7 mouse cellular contexts compared by ENCODE assay signal in genomic region chr17:24469910-24470602, GRCm38 (mm10). TPM values are rescaled to one million over a fixed set of nuclear protein-coding genes. Genes with fewer than 3 reads are reported as not detected.
DNase-seq lines count a peak whose midpoint lies in the region; ATAC-seq lines count a peak whose summit lies in the region.

TSS of gene E4f1 (minus strand) at chr17:24470313.
TSS of gene Pgp (plus strand) at chr17:24470392.

- peak within 1 kb of the TSS; percentile 97 for H3K4me2 ChIP-seq in embryonic facial prominence, embryonic 11.5 days (ENCODE audit: low read depth, low read length)
- peak within 1 kb of the TSS; percentile 100 for H3K4me2 ChIP-seq in midbrain, embryonic 13.5 days (replicated peaks)

- DNase-seq in adrenal gland, postnatal 14 days = peak; percentile 99
- DNase-seq in embryonic facial prominence, embryonic 11.5 days (ENCODE audit: low spot score) = peak; percentile 99
- DNase-seq in kidney, adult 11 months = peak; percentile 99
- DNase-seq in limb, embryonic 10.5 days (ENCODE audit: low spot score) = peak; percentile 98
- DNase-seq in spleen, adult 12 weeks (ENCODE audit: low spot score) = peak; percentile 99

- no peaks in the 10 kb centered on the region for H3K27me3 ChIP-seq in embryonic facial prominence, embryonic 11.5 days (ENCODE audit: control insufficient read depth, insufficient read depth, low read length)
- no peaks in the 10 kb centered on the region for H3K27me3 ChIP-seq in limb, embryonic 10.5 days (ENCODE audit: low read depth, poor library complexity, severe bottlenecking)
- no peaks in the 10 kb centered on the region for H3K27me3 ChIP-seq in midbrain, embryonic 13.5 days

- H3K4me1 ChIP-seq in embryonic facial prominence, embryonic 11.5 days (ENCODE audit: control insufficient read depth, insufficient read depth, low read length) = no peaks in the 10 kb centered on the region; the same call in 1 of the 2 replicates
- H3K4me1 ChIP-seq in limb, embryonic 10.5 days = peaks cover 33% of the 10 kb centered on the region
- peaks cover 38% of the 10 kb centered on the region for H3K4me1 ChIP-seq in midbrain, embryonic 13.5 days (replicated peaks)

- H3K4me3 ChIP-seq in embryonic facial prominence, embryonic 11.5 days (ENCODE audit: low read depth, low read length) = peak within 1 kb of the TSS; percentile 86
- peak within 1 kb of the TSS; percentile 88 for H3K4me3 ChIP-seq in limb, embryonic 10.5 days
- peak within 1 kb of the TSS; percentile 88 for H3K4me3 ChIP-seq in midbrain, embryonic 13.5 days (replicated peaks)

- peak within 1 kb of the TSS; percentile 88 for H3K9ac ChIP-seq in embryonic facial prominence, embryonic 11.5 days (replicated peaks; ENCODE audit: low read length)
- H3K9ac ChIP-seq in midbrain, embryonic 13.5 days (replicated peaks) = peak within 1 kb of the TSS; percentile 87

- no peaks in the 10 kb centered on the region for H3K9me3 ChIP-seq in embryonic facial prominence, embryonic 11.5 days (replicated peaks; ENCODE audit: control insufficient read depth, low read length)
- no peaks in the 10 kb centered on the region for H3K9me3 ChIP-seq in limb, embryonic 10.5 days (replicated peaks)
- H3K9me3 ChIP-seq in midbrain, embryonic 13.5 days = no peaks in the 10 kb centered on the region

- WGBS in embryonic facial prominence, embryonic 11.5 days = under 1% methylated on average over 66 of the region's 75 CpGs
- under 1% methylated on average over 68 of the region's 75 CpGs for WGBS in limb, embryonic 10.5 days
- WGBS in midbrain, embryonic 13.5 days = under 1% methylated on average over 69 of the region's 75 CpGs

- no peaks in the 10 kb centered on the region; the same call in none of the 2 replicates for H3K36me3 ChIP-seq in embryonic facial prominence, embryonic 11.5 days (replicated peaks; ENCODE audit: control insufficient read depth, insufficient read depth, low read depth, low read length)
- H3K36me3 ChIP-seq in limb, embryonic 10.5 days = peaks cover 29% of the 10 kb centered on the region
- peaks cover 26% of the 10 kb centered on the region for H3K36me3 ChIP-seq in midbrain, embryonic 13.5 days

- peak; percentile 96 for ATAC-seq in embryonic facial prominence, embryonic 11.5 days (replicated peaks; ENCODE audit: insufficient number of reproducible peaks, low FRiP score, low TSS enrichment, low read depth)
- ATAC-seq in granulocyte monocyte progenitor cell, adult 5-6 weeks (replicated peaks; ENCODE audit: poor library complexity, severe bottlenecking) = peak; percentile 91
- ATAC-seq in midbrain, embryonic 13.5 days = peak; percentile 98

- peak within 1 kb of the TSS; percentile 65 for H3K27ac ChIP-seq in embryonic facial prominence, embryonic 11.5 days (replicated peaks; ENCODE audit: low read depth, low read length)
- H3K27ac ChIP-seq in limb, embryonic 10.5 days = peak within 1 kb of the TSS; percentile 94
- H3K27ac ChIP-seq in midbrain, embryonic 13.5 days = peak within 1 kb of the TSS; percentile 86

RNA-seq across cellular contexts. Expression of gene E4f1, which starts in this region (rescaled TPM):
- total RNA-seq in adrenal gland, postnatal 14 days (2021) = 16.2 and 19.4 TPM in 2 replicates
- polyA plus RNA-seq in embryonic facial prominence, embryonic 11.5 days (2014; fragmentation: Nextera tagmentation; extraction: Ambion mirVana) = 10.3 and 11.1 TPM in 2 replicates
- 20.6 and 45.1 TPM in 2 replicates for total RNA-seq in granulocyte monocyte progenitor cell, adult 5-6 weeks (2014; fragmentation: Nextera tagmentation)
- 9.5 and 21.7 TPM in 2 replicates for total RNA-seq in granulocyte monocyte progenitor cell, adult 5-6 weeks (2017)
- polyA plus RNA-seq in limb, embryonic 10.5 days (2016; fragmentation: Nextera tagmentation; extraction: Ambion mirVana) = 35.0 and 38.7 TPM in 2 replicates
- 44.0 and 45.1 TPM in 2 replicates for polyA plus RNA-seq in midbrain, embryonic 13.5 days (2015; fragmentation: Nextera tagmentation; extraction: Ambion mirVana)

RNA-seq across cellular contexts. Expression of gene Pgp, which starts in this region (rescaled TPM):
- total RNA-seq in adrenal gland, postnatal 14 days (2021) = 55.8 and 59.0 TPM in 2 replicates
- polyA plus RNA-seq in embryonic facial prominence, embryonic 11.5 days (2014; fragmentation: Nextera tagmentation; extraction: Ambion mirVana) = 53.7 and 54.9 TPM in 2 replicates
- total RNA-seq in granulocyte monocyte progenitor cell, adult 5-6 weeks (2014; fragmentation: Nextera tagmentation) = 22.9 and 25.4 TPM in 2 replicates
- 11.6 and 15.2 TPM in 2 replicates for total RNA-seq in granulocyte monocyte progenitor cell, adult 5-6 weeks (2017)
- 68.8 and 76.1 TPM in 2 replicates for polyA plus RNA-seq in limb, embryonic 10.5 days (2016; fragmentation: Nextera tagmentation; extraction: Ambion mirVana)
- polyA plus RNA-seq in midbrain, embryonic 13.5 days (2015; fragmentation: Nextera tagmentation; extraction: Ambion mirVana) = 48.3 and 54.9 TPM in 2 replicates

Comparison
In these comparisons a context has a peak if more than half of its experiments do, and no peak if none do; other contexts are left out.
1. Peak in every context shown above with its lines: DNase-seq, ATAC-seq, H3K4me3 ChIP-seq and H3K27ac ChIP-seq.